Mouse (Mus musculus) midbrain, embryonic 14.5 days (tissue): ENCODE measurements at regions not wholly inside any gene's neighbourhood (a gene's known extent, or its start where the extent isn't known, plus 50 kb on each side); places are given as distances from the start of the nearest gene placed in this dataset.

Experiments used
- ATAC-seq: fragments of 200-750 bp; cut with Nextera tagmentation; 2 replicates; pipeline ENCODE4 v1.8.0; 2017; ENCODE audit warnings: moderate number of reproducible peaks, moderate library complexity; ENCODE audit not compliant: low FRiP score, low TSS enrichment
- DNase-seq: peaks from one replicate; pipeline ENCODE4 v3.0.0-alpha.2; 2015
- H3K27ac ChIP-seq: fragments of 300-500 bp; sonication (generic); replicated peaks from 2 replicates; pipeline ENCODE4 v1.5.1; 2014; ENCODE audit warnings: mild to moderate bottlenecking, low read depth, low read length, moderate library complexity
- H3K27me3 ChIP-seq: fragments of 300-500 bp; sonication (generic); 2 replicates; pipeline ENCODE4 v1.6.1; 2014; ENCODE audit warnings: low read length, control low read depth, mixed read lengths; ENCODE audit not compliant: control insufficient read depth, insufficient read depth
- H3K36me3 ChIP-seq: fragments of 300-500 bp; sonication (generic); 2 replicates; pipeline ENCODE4 v1.6.1; 2014; ENCODE audit warnings: low read length, control low read depth; ENCODE audit not compliant: control insufficient read depth, insufficient read depth
- H3K4me1 ChIP-seq: fragments of 300-500 bp; sonication (generic); 2 replicates; pipeline ENCODE4 v1.6.1; 2014; ENCODE audit warnings: mild to moderate bottlenecking, antibody characterized with exemption, low read length, control low read depth; ENCODE audit not compliant: control insufficient read depth, insufficient read depth
- H3K4me2 ChIP-seq: fragments of 300-500 bp; sonication (generic); 2 replicates; pipeline ENCODE4 v1.6.1; 2014; ENCODE audit warnings: mild to moderate bottlenecking, low read length, moderate library complexity
- H3K4me3 ChIP-seq: fragments of 300-500 bp; sonication (generic); replicated peaks from 2 replicates; pipeline ENCODE4 v1.5.1; 2014; ENCODE audit warnings: low read depth, low read length
- H3K9ac ChIP-seq: fragments of 300-500 bp; sonication (generic); replicated peaks from 2 replicates; pipeline ENCODE4 v1.6.1; 2014; ENCODE audit warnings: mild to moderate bottlenecking, low read length, moderate library complexity
- H3K9me3 ChIP-seq: fragments of 300-500 bp; sonication (generic); 2 replicates; pipeline ENCODE4 v1.6.1; 2016; ENCODE audit warnings: low read length, control low read depth, mixed read lengths; ENCODE audit not compliant: control insufficient read depth
- WGBS: fragments of 180-500 bp; shearing (Covaris S2); extraction: QIAGEN DNeasy Blood & Tissue Kit; methylation state at CpG from one replicate; pipeline ENCODE4 v1.1.7; 2014; 5-methylcytosine and 5-hydroxymethylcytosine counted together

DNA sequence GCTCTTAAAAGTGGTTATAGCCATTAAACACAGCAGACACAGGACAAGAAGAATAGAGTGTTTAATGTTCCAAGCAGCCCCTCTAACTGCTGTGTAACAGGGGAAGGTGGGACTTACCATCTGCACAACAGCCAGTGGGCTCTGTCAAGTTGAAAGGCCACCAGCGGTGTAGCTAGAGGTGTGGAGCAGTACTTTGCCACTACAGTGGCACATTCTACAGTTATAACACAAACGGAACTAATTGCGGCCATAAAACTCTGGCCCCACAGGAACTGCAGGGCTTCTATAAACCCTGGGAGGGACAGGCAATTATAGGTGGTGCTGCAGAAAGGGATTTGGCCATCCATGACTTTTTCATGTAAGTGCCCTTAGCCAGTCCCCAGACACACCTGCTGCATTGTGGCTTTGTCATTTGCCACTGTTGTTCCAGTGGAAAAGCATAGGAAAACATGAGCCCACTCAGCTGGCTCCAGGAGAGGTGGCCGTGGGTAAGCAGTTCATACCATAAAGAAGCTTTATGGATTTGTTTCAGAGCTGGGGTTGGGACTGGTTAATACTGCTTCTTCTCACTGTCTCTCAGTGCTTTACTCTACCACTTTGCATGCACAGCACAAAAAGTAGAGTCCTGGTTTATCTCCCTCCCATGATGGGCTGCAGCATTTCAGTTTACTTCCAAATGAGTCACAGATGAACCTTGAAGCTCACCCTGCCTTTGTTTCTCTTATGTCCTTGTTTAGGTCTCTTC, 199.8 kb upstream of the Ankrd50 start:
- no peak overlapping the region for H3K27ac ChIP-seq
- H3K27me3 ChIP-seq, result no peaks in the 10 kb centered on the region
- 92% methylated on average over 4 of the region's 4 CpGs for WGBS
- H3K9ac ChIP-seq, result no peak overlapping the region
- no peak overlapping the region for H3K4me2 ChIP-seq
- DNase-seq, result no peak
- H3K9me3 ChIP-seq, result no peaks in the 10 kb centered on the region
- no peak overlapping the region for H3K4me3 ChIP-seq
- H3K36me3 ChIP-seq, result no peaks in the 10 kb centered on the region
- no peak for ATAC-seq
- no peaks in the 10 kb centered on the region for H3K4me1 ChIP-seq

DNA sequence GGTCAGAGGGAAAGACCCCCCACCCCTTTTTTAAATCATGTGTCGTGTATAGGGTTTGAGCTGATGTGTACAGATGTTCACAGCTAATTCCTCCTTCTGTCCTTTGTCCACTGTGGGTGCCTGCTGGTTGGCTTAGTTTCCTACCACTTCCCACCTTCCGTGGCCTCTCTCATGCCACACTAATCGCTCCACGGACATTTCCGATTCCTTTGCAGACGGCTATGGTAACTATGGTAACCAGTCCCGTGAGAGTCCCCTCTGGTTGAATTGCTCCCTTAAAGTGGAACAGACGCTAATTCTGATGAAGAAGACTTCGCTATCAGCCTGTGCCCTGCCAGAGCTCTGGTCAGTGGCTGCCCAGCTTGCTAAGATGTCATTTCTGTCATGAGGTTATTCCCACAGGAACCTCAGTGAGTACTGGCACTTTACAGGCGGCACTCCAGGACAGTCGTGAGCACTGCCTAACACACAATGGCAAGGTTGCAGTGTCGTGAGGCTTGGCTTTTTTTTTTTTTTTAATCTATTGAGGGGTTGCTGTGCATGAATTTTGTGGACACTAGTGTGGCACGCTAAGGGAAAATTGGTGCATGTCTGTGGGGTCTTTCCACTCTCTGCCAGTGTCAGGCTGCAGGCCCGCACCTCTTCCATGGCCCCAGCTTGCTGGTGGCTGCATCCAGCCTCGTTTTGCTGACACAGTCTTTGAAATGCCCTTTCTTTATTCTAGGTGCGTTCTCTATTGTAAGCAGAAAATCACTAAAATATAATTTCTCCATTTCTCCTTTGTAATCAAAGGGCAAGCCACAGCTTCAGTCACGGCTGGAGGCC, 179.2 kb upstream of the Ankrd50 start:
- H3K27ac ChIP-seq, result peak overlapping the region; percentile 79
- 6% methylated on average over 17 of the region's 17 CpGs for WGBS
- ATAC-seq (peak; percentile 82), DNase-seq (peak; percentile 92)
- H3K4me3 ChIP-seq, result 0 out of 2 replicates have a peak overlapping the region, but pooled peaks have one; percentile 1
- H3K27me3 ChIP-seq, result no peaks in the 10 kb centered on the region
- 0 out of 2 replicates have a peak, but pooled peaks cover 3% of the 10 kb centered on the region for H3K4me1 ChIP-seq
- H3K36me3 ChIP-seq, result no peaks in the 10 kb centered on the region
- H3K9ac ChIP-seq, result no peak overlapping the region
- H3K9me3 ChIP-seq, result no peaks in the 10 kb centered on the region
- peak overlapping the region; percentile 36 for H3K4me2 ChIP-seq

DNA sequence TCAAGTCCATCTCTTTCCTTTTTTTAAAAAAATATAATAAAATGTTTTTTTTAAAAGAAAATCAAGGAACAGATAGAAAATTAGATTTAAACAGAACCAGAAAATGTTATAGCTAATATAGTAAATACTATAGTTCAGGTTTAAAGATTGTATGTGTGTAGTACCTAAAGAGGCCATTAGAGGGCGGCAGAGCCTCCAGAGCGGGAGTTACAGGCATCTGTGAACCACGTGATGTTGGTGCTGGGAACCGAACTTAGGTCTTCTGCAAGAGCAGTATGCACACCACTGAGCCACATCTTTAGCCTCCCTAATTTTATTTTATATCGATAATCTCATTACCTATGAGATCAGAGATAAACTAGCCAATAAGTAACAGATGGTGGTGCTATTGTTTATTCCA, 178.4 kb upstream of the Ankrd50 start:
- Histone ChIP-seq H3K9me3 (no peaks in the 10 kb centered on the region), H3K27me3 (no peaks in the 10 kb centered on the region), H3K4me1 (0 out of 2 replicates have a peak, but pooled peaks cover 3% of the 10 kb centered on the region)

DNA sequence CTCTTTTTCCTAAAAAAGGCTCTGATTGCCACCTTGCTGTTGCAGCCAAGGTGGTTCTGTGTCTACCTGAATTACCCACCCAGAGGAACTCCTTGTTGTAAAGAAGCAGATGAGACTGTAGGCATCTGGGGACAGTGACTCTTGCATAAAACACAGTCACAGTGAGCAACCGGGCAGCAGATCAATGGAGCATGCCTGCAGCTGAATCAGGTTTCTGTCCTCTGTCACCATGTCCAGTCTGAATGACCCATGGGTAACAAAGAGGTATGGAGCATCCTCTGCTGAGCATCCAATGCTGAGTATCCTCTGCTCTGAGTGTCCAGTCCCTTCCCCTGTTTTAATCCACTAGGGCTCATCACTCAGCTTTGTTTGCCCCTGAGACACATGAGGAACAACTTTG, 172.1 kb upstream of the Ankrd50 start:
- no peaks in the 10 kb centered on the region for H3K27me3 ChIP-seq
- 71% methylated on average over 1 of the region's 1 CpGs for WGBS
- no peak for ATAC-seq
- no peaks in the 10 kb centered on the region for H3K9me3 ChIP-seq
- no peak overlapping the region for H3K4me3 ChIP-seq
- no peaks in the 10 kb centered on the region for H3K36me3 ChIP-seq
- no peak overlapping the region for H3K4me2 ChIP-seq
- no peak overlapping the region for H3K27ac ChIP-seq
- no peak overlapping the region for H3K9ac ChIP-seq
- no peaks in the 10 kb centered on the region; the same call in 1 of the 2 replicates for H3K4me1 ChIP-seq
- DNase-seq, result no peak

More for the DNA sequence above, 178.4 kb upstream of the Ankrd50 start:
- WGBS, result 65% methylated on average over 5 of the region's 5 CpGs
- H3K27ac ChIP-seq, result no peak overlapping the region
- H3K4me3 ChIP-seq, result no peak overlapping the region
- ATAC-seq (no peak), DNase-seq (peak; percentile 31)
- no peak overlapping the region for H3K9ac ChIP-seq
- no peak overlapping the region for H3K4me2 ChIP-seq
- no peaks in the 10 kb centered on the region for H3K36me3 ChIP-seq

DNA sequence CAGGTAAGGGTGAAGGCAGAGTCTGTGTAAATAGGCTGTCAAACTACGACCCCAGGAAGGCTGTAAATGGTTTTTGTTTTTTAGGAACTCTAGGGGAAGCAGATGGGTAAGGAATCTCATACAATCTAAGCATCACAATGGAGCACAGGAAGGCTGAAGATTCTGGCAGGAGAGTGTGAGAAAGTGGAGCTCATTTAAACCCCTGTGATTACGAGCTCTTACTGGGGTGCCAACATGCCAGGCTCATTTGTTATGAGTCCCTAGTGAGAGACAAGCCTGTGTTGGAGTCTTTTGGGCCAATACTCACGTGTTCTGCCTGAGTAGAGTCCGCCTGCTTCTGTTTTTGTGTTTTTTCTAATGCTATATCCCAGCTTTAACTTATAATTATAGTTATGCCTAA, 169.3 kb upstream of the Ankrd50 start:
- DNase-seq, result no peak
- Histone ChIP-seq H3K4me3 (no peak overlapping the region), H3K9me3 (no peaks in the 10 kb centered on the region), H3K4me2 (no peak overlapping the region), H3K27ac (peak overlapping the region; percentile 50; the same call in 1 of the 2 replicates), H3K9ac (no peak overlapping the region), H3K27me3 (no peaks in the 10 kb centered on the region), H3K36me3 (no peaks in the 10 kb centered on the region), H3K4me1 (no peaks in the 10 kb centered on the region; the same call in 1 of the 2 replicates)
- no peak for ATAC-seq
- WGBS, result 73% methylated on average over 4 of the region's 4 CpGs

DNA sequence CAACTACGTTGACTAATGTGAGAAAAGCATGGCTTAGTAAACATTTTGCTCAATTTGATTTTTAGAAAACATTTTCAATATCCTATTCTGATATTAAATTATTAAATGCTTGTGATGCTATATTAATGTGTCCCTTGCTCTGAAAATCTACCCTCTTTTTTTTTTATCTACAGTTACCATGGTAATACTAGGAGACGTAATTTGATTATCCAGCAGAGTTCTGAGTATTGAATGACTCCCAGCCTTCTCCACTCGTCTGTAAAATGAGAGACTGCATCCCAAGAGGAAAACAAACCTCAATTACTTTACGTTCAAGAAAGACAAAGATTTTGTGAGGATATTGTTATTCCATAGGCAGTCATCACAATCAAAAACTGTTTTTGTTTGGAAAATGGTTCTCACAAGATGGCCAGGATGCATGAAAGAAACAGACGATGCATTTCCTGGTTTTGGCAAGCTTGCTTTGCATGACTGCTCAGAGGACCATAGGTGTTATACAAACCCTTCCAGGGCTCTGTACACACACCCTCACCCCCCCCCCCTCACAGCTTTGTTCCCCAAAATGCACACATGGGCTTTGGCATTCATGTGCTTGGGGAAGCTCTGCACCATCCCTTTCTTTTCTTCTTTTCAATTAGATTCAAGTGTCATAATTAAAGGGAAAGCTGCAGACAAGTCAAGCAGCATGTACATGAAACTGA, 168.5 kb upstream of the Ankrd50 start:
- DNase-seq (peak; percentile 31), ATAC-seq (no peak)
- Histone ChIP-seq H3K9ac (no peak overlapping the region), H3K27ac (peak overlapping the region; percentile 50; the same call in 1 of the 2 replicates), H3K27me3 (no peaks in the 10 kb centered on the region), H3K4me1 (no peaks in the 10 kb centered on the region; the same call in 1 of the 2 replicates), H3K36me3 (no peaks in the 10 kb centered on the region), H3K4me3 (no peak overlapping the region), H3K4me2 (no peak overlapping the region), H3K9me3 (no peaks in the 10 kb centered on the region)
- 38% methylated on average over 5 of the region's 5 CpGs for WGBS

DNA sequence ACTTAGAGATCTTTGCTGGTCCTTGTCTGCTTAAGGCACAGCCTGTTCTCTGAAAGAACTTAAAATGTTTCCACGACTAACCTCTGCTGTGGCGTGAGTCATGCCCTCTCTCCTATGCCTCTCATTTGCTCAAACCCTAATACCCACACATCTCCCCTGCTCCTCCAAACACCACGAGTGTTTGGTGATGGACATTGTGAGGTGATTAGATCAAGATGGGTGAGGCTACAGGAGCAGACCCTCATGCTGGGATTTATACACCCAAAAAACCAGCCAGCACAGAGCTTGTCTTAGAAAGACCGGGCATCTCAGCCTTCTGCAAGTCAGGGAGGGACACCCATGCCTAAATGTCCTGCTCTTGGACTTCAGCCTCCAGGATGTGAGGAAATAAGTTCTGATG, 165.5 kb upstream of the Ankrd50 start:
- no peaks in the 10 kb centered on the region for H3K9me3 ChIP-seq
- ATAC-seq, result no peak
- no peak overlapping the region for H3K4me3 ChIP-seq
- WGBS, result 81% methylated on average over 4 of the region's 4 CpGs
- no peaks in the 10 kb centered on the region for H3K27me3 ChIP-seq
- no peak overlapping the region for H3K4me2 ChIP-seq
- H3K4me1 ChIP-seq, result no peaks in the 10 kb centered on the region; the same call in 1 of the 2 replicates
- DNase-seq, result no peak
- no peak overlapping the region for H3K27ac ChIP-seq
- H3K9ac ChIP-seq, result no peak overlapping the region
- H3K36me3 ChIP-seq, result no peaks in the 10 kb centered on the region

DNA sequence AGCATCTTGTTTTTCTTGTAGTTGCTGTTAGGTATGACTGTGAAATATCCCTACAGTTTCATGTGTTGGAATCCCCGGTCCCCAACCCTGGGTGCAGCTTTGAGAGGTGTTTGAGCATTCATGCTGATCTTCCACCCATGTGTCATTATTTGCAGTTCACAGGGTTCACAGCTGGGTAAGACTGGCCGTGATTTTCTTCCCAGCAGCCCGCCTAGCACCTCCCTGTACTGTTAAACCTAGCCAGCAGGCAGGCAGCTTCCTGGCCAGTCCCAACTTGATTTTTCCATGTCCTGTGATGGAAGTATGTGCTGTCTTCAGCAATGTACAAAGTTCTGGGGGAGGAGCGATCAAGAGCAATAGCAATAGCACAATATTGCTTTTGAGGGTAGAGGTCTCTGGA, 164.0 kb upstream of the Ankrd50 start:
- Histone ChIP-seq H3K36me3 (no peaks in the 10 kb centered on the region), H3K27ac (no peak overlapping the region), H3K27me3 (no peaks in the 10 kb centered on the region), H3K4me3 (no peak overlapping the region), H3K9ac (no peak overlapping the region), H3K4me1 (no peaks in the 10 kb centered on the region; the same call in 1 of the 2 replicates), H3K4me2 (no peak overlapping the region), H3K9me3 (no peaks in the 10 kb centered on the region)
- DNase-seq (no peak), ATAC-seq (no peak)
- WGBS, result 87% methylated on average over 4 of the region's 4 CpGs
